Mouse (Mus musculus) adrenal gland (tissue): ENCODE results near the gene Lcn11.
"Not testable (repeated sequence)": the region's sequence is repeated elsewhere in the genome, so short reads cannot be mapped to it uniquely, and the experiment has no call there.

Experiments
- intact Hi-C: fragments of 180-260 bp; cut with DNase I; formaldehyde crosslinking; loops from one replicate; pipeline ENCODE4 v1.15.1; 2025
- long read RNA-seq, 2 experiments: library from polyadenylated mRNA; unstranded; transcript quantifications; one replicate each; pipeline ENCODE4 v2.0.0; 2020; ENCODE audit warnings: borderline replicate concordance in 1 of 2; ENCODE audit not compliant: insufficient replicate concordance in 1 of 2

The Lcn11 gene
- long read RNA-seq, experiment 1 = 0 reads
- long read RNA-seq, experiment 2 = 0 reads

DNA sequence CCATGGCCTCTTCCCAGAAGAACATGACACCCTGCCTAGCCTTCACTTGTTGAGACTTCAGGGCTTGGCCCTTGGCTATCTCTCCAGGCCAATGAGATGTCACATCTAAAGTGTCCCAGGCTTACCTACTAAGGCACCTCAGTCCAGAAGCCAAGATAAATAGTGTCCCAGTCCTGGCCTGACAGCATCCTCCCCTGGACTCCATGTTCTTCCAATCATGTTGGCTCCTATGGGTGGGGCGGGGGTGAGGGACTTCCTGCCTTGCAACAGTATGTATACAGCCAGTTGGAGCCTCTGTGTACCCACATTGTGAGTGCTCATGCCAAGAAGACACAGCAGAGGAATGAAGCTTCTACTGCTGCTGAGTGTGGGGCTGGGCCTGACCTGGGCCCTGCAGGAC lies at the start of gene Lcn11:
Gene Lcn11, plus strand, starts transcription at position 301 of the 400 bp plus-strand sequence.
- intact Hi-C loops = no loop called here

DNA sequence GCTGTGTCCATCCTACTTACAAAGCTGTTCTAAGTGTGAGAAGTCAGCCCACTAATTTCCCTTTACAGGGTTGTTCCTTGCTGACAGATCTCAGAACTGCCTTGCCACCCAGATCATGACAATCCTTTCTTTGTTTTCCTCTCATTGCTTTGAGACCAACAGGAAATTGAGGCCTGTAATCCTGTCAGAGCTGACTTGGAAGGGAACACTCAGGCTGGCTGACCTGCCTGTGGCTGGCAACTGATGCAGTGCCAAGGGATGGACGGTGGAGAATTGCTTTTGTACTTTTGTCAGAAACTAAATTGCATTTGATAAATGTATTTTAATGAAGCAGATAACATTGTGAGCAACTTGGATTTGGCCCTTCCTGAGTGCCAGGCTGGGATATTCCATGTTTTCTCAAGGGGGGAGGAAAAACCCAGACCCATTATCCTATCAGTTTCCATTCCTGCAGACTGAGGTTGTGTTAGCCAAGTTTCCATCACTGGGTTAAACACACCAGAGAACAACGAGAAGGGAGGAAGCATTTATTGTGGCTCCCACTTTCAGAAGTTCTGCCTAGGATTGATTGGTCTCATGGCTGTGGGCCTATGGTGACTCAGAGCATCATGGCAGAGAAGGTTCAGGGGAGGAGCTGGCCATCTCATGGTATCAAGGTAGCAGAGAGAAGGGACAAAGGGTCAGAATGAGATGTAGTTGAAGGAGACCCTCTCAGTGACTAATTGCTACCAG lies 43.5 kb upstream of the Lcn11 start:
- intact Hi-C loops = no loop called here

DNA sequence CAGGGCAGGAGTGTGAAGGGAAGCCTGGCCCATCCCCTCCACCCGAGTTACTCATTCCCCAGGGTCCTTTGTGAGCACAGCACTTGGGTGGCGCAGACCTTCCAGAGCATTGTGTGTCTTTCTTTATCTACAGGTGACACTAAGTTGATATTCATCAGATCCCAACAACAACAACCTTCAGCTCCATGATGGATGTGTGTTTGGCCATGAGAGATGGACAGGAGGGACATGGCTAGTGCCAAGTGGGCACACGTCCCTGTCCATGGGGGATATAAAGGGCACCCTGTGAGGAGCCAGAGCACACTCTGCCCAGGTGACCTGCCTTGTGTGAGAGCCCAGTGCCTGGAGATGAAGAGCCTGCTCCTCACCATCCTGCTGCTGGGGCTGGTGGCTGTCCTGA lies 40.1 kb upstream of the Lcn11 start, which contains the start of gene Obp2b:
Gene Obp2b, plus strand, starts transcription at position 301 of the 400 bp plus-strand sequence.
- intact Hi-C loops = not testable (repeated sequence)

- intact Hi-C loops = no loop called here
Observed at GRCm38 (mm10) chr2:25741671-25742070, 35.1 kb upstream of the Lcn11 start.

DNA sequence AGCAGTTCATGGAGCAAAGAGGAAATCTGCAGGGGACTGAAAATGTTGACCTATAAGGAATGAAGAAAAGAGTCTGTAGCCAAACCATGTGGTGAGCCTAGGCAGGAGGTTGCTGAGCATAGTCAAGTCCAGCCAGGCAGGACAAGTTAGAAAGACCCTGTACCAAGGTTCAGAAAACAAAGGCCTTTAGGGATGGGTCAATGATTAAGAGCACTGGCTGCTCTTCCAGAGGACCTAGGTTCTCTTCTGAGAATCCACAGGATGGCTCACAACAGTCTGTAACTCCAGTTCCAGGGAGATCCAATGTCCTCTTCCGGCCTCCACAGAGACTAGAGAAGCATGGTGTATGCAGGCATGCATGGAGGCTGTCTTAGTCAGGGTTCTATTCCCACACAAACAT lies 22.6 kb upstream of the Lcn11 start:
- intact Hi-C loops = no loop called here

DNA sequence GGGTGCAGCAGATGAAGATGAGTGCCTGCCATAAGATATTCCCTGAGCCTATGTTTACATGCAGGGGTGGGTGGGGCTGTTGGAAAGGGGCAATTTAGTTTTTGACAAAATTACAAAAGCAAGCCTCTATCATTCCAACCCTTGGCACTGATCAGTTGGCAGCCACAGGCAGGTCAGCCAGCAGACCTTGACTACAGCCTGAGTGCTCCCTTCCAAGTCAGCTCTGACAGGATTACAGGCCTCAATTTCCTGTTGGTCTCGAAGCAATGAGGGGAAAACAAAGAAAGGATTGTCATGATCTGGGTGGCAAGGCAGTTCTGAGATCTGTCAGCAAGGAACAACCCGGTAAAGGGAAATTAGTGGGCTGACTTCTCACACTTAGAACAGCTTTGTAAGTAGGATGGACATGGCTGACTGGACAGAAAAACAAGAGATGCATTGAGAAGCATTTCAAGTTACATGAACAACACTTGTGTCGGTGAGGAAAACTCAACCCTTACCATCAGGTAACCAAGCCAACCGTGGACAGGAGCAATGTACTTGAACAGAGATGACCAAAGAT lies 18.7 kb upstream of the Lcn11 start:
- intact Hi-C loops = no loop called here

DNA sequence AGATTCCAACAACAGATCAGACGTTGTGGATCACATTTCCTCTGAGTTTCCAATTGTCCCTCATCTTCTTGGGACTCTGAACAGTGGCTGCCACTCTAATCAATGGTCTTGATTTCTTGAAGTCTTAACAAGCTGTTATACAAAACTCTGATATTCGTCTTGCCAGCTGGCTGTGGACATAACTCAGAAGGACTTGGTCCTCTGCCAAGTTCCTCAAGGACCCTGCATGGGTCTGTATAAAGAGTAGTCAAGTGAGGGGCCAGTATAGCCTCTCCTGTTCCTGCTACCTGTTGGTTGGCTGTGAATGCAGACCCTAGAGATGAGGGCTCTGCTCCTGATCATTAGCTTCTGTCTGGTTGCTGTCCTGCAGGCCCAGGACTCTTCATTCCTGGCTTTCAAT lies 11.5 kb upstream of the Lcn11 start, which contains the start of gene Lcn3:
Gene Lcn3, plus strand, starts transcription at position 301 of the 400 bp plus-strand sequence.
- intact Hi-C loops = no loop called here

- intact Hi-C loops = no loop called here
Observed at GRCm38 (mm10) chr2:25767764-25768163, 9.1 kb upstream of the Lcn11 start.

DNA sequence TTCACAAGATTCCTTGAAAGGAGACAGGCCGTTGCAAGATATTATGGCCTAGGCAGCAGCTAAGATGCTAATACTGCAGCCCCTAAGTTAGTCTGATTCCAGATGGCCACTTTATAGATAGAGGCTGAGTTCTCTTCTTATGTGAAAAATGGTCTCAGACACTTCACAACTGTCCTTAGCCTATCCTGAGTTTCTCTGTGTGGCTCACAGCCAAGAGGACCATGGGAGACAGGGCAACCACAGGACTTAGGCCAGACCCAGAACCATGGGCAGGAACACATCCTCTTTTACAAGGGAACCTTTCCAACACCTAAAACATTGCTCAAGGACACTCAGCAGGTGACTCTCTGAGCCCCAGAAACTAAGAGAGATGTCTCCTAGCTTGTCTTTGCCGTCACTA lies 3.3 kb upstream of the Lcn11 start:
- intact Hi-C loops = no loop called here

DNA sequence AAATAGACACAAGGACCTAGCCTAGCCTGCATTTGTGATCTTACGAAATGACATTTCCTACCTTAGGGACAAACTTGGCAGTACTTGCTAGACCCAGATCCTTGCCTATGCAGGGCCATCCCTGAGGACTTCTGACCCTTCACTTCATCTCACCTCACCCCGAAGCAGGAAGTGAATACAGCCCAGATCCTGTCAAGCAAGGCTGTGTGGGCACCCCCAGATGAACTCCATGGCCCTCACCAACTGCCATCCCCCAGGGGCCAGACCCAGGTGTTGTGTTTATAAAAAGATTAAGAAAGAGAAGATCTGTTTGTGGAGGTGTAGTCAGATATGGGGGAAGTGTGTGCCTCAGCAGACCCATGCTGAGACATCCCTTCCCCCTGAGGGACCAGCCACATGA lies 2.2 kb upstream of the Lcn11 start:
- intact Hi-C loops = no loop called here

- intact Hi-C loops = no loop called here
Observed at GRCm38 (mm10) chr2:25775991-25776390, 826 bp upstream of the Lcn11 start.

DNA sequence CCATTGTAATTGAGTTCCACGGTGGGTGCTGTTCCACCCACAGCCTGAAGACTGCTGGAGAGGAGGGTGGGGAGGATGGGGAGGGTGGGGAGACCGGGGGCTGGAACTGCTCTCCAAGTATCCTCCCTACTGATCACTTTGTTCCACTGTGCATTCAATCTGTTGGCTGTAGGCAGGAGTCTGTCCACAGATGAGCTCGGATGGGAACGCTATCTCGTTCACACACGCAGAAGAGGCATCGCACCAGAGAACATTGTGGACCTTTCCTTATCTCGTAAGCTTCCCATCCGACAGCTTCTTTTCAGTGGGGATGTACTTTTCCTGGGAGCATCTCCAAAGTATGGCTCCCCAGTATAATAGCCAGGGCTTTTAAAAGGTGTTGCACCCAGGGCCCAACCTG lies 2.3 kb downstream of the Lcn11 start:
- intact Hi-C loops = no loop called here

DNA sequence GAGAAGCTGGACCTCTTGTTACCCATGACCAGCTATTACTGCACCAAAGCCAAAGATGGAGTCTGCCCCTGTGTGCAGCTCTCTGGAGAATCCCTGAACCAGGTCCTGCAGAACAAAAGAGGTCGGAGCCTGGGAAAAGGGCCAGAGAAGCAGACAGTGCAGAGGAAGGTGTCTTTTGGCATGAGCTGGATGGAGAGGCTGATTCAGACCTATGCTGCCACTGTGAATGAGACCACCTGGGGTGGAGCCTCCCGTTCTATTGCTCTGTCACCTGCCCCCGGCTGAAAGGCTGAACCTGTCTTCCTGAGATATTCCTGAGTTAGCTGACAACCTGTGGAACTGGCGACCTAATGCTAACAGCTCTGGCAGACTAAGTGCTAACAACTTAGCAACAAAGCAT lies 4.1 kb downstream of the Lcn11 start:
- intact Hi-C loops = no loop called here

DNA sequence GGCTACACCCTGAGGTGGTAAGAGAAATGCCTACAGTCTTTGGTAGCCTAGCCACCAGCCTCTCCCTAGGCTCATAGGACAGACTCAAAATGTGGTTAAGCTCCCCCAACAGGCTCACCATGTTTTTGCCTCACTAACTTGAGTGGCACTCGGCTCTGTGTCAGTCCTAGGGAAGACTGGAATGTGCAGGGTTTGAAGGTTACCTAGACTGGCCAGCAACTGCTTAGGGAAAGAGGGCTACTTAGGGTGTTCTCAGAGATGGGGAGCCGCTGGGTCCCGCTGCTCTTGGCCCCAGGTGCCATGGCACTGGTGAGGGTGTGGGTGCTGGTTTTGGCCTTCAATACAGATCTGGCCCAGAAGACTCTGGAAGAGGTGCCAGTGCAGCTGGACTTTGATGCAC lies 5.1 kb downstream of the Lcn11 start, which contains the start of gene Gm13539:
Gene Gm13539, plus strand, starts transcription at position 301 of the 400 bp plus-strand sequence.
- intact Hi-C loops = no loop called here

GRCm38 (mm10) chr2:25785573-25786322 lies 8.9 kb downstream of the Lcn11 start:
- intact Hi-C loops = no loop called here

GRCm38 (mm10) chr2:25789092-25789491 lies 12.3 kb downstream of the Lcn11 start:
- intact Hi-C loops = no loop called here

DNA sequence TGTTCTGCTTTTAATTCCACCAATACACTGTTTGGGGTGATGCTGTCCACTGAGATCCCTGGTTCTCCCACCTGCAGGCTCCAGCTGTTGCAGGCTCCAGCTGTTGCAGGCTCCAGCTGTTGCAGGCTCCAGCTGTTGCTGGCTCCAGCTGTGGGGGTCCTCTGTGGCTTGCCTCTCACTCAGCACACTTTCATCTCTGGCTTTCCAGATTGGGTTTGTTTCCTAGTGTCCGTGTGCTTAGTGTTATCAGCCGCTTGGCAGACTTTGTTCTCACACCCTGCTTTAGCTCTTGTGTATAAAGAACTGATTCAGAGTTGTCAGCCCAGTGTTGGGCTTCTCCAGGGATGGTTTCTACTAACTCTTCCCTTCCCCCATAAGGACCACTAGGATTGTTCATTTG lies 20.8 kb downstream of the Lcn11 start:
- intact Hi-C loops = no loop called here

DNA sequence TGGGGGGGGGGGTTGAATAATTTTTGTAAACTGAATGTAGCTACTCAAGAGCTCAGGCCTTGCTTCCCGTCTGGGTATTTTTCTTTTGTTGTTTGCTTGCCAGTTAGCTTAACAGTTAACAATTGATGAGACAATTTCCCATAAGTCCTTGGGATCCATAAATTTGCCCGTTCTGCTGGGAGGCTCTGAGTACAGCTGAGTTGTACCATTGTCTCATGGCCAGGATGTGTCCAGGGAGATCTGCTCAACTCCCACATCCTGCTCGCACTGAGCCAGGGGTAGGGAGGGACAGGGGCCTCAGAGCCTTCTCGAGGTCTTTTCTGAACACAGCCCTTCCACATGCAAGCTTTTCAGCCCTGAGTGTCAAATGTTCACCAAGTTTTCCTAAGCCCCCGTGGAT lies 21.2 kb downstream of the Lcn11 start:
- intact Hi-C loops = no loop called here

DNA sequence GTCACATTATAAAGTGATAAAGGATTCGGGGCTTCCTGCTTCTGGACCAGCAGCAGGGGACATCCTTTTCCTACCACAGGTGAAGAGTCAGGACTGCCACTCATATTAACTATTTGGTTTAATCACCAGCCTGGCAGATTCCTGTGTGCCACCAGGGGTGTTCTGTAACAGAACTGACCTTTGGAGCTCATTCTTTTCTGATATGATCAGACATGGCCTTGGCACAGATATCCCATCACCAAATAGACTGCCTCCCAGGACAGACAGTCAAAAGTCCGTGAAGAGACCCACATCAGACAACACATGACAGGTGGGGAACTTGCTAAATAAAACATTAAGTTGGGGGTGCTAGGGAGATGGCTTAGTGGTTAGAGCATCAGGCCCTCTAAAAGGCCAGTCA lies 34.9 kb downstream of the Lcn11 start:
- intact Hi-C loops = no loop called here

DNA sequence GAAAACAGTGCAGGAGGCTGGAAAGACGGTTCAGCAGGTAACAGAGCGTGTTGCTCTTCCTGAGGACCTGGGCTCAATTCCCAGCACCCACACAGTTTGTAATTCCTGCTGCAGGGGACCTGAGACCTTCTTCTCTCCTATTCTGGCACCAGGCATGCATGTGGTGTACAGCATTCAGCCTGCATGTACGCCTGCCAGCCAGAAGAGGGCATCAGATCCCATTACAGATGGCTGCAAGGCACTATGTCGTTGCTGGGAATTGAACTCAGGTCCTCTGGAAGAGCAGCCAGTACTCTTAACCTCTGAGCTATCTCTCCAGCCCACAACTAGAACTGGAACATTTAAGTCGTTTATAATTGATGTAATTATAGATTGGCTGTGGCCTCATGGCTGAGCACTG lies 36.5 kb downstream of the Lcn11 start:
- intact Hi-C loops = no loop called here

DNA sequence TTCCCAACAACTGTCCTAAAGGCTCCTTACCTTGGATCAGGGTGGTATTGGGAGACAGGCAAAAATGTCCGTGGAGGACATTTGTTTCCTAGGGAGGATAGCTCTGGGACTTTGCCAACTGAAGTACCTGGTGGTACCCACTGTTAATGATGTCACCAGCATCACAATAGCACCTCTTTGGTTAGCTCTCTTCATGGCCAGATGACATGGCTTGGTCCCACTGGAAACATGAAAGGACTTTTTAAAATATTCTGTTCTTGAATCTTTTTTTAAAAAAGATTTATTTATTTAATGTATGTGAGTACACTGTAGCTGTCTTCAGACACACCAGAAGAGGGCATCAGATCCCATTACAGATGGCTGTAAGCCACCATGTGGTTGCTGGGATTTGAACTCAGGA lies 38.9 kb downstream of the Lcn11 start, which contains the start of gene Glt6d1:
Gene Glt6d1, minus strand, starts transcription at position 101 of the 400 bp plus-strand sequence.
- intact Hi-C loops = not testable (repeated sequence)

DNA sequence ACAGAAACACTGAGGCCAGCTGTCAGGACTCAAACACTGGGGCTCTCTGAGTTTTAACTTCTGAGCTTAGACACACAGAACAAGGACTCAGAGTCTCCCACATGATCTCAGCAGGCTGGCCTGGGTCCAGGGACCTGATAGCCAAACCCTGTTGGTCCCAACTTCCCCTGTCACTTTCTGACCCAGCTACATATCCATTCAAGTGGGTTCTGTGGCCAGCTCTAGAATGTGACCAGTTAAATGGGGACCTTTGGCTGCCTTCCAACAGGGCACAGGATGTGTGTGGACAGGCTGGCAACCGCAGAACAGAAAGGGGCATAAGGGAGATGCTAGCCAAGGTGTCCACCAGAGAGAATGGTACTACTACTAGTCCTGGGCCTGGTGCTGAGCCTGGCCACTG lies 46.0 kb downstream of the Lcn11 start, which contains the start of gene Lcn9:
Gene Lcn9, plus strand, starts transcription at position 348 of the 400 bp plus-strand sequence.
- intact Hi-C loops = no loop called here
